Mouse (Mus musculus) retina, adult 2 months (tissue): Measurements from ENCODE around the gene Zdhhc8.

Experiments
- DNase-seq: peaks from one replicate; pipeline ENCODE4 v3.0.0-alpha.2; 2012; ENCODE audit warnings: low read depth, low spot score

Gene Zdhhc8

GRCm38 (mm10) chr16:18234671-18235388, at the start of gene Zdhhc8:
Zdhhc8 (minus strand) TSS chr16:18235136.
- DNase-seq = no peak

- DNase-seq = peak; percentile 65
Measured at GRCm38 (mm10) chr16:18275166-18275565, 40.2 kb upstream of the Zdhhc8 start.

DNA sequence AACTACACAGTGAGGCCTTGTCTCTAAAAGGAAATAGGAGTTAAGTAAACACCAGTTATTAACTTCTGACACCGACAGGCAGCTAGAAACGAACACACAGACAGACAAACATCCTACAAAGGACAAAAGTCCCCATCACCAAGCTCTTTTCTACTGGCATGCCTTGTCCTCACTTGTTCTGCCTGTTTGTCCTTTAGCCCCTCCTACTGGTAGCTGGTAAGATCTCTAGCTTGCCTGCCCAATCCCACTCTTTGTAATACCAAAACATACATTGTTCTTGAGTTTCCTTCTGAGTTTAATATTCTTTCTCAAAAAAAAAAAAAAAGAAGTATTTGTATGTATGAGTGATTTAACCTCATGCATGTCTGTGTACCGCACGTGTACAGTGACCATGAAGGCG, 33.2 kb upstream of the Zdhhc8 start:
- no peak for DNase-seq

DNA sequence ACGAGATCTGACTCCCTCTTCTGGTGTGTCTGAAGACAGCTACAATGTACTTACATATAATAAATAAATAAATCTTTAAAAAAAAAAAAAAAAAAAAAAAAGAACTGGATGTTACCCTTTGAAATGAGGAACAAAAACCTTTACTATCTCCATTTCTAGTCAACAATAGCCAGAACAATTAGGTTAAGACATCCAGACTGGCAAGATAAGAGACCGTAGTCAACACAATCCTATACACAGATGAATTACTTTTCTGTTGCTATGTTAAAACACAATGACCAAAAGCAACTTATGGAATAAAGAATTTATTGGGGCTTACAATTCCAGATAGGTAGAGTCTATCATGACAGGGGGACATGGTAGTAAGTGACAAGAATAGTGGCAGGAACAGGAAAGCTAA, 30.1 kb upstream of the Zdhhc8 start:
- no peak for DNase-seq

DNA sequence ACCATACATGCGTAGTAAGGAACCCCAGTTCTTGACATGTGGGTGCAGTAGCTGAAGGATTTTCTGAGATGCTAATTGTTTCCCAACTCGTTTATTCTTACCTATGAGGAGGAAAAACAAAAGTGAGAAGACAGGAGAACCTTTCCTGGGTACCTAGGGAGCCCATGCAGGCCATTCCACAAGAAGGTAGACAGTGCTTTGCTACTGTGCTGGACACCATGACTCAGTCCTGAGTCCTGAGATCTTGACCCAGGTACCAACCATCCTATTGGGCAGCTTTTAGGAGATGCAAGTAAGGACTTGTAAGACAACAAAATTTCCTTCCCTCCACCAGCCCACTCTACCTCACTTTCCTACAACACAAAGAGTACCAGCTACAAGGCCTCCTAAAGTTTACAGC, 23.3 kb upstream of the Zdhhc8 start, which contains the start of gene Gm49776:
Gene Gm49776 (minus strand): TSS at position 101 of the 400 bp plus-strand sequence.
- DNase-seq = no peak

- no peak for DNase-seq
Measured at GRCm38 (mm10) chr16:18253866-18254265, 18.9 kb upstream of the Zdhhc8 start.

- DNase-seq = no peak
Measured at GRCm38 (mm10) chr16:18252736-18253135, 17.8 kb upstream of the Zdhhc8 start.

DNA sequence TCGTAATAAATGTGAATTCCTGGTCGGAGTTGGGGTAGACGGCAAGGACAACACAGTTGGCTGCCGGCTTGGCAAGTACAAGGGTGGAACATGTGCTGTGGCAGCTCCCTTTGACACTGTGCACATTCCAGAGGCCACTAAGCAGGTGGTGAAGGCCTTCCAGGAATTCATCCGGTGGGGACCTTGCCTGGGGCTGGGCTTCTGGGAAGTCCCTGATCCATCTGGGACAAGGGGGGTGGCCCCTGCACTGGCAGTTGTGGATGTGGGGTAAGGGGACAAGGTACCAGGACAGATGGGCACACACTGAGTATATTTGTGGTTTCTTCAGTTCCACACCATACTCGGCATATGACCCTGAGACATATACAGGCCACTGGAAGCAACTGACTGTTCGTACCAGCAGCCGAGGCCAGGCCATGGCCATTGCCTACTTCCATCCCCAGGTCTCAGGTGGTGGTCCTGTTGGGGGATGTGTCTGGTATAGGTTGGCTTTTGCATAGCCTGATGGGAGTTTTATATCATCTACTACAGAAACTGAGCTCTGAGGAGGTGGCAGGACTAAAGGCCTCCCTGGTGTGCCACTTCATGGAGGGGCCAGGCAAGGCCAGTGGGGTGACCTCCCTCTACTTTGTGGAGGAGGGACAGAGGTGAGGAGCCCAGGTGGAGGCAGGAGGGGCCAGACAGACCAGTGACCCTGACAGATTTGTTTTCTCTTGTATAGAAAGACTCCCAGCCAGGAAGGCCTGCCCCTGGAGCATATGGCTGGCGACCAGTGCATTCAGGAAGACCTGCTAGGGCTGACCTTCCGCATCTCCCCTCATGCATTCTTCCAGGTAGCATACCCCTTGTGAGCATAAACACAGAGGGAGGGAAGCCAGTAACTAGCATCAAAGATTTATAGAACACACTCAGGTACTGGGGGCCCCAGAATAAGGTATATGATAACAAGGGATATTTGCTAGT, 16.2 kb upstream of the Zdhhc8 start:
- DNase-seq = no peak

DNA sequence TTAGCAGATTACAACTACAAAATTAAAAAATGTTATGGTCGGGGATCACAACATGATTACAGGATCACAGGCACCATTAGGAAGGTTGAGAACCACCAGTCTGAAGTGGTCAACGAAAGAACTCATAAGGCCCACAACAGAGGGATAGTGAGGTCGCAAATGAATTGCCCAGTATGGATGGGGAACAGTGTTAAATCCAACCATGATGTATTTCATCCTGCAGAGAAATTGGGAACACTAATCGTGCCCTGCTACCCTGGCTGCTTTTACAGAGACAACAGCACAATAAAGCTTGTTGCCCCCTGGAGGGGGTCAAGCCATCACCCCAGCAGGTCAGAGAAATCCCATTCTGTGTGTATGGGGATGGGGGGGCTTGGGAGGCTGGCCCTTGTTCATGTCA, 15.3 kb upstream of the Zdhhc8 start:
- no peak for DNase-seq

DNA sequence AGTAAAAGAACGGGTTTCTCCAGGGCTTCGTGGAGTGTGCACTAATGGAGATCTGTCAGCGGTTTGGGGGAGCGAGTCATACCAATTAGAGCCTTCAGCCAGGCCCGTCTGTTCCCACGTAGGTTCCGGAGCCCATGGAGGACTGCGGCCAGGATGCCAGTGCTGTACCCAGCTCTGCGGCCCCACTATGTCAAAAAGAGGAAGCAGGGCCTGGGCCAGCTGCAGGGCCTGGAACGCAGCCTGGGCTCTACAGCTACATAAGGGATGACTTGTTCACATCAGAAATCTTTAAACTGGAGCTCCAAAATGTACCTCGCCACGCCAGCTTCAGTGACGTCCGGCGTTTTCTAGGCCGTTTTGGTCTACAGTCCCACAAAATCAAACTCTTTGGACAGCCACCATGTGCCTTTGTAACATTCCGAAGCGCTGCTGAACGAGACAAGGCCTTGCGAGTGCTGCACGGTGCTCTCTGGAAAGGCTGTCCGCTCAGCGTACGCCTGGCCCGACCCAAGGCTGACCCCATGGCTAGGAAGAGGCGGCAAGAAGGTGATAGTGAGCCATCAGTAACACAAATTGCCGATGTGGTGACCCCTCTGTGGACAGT, 14.5 kb upstream of the Zdhhc8 start:
- DNase-seq = no peak

- DNase-seq = peak; percentile 95
Measured at GRCm38 (mm10) chr16:18248433-18249363, 13.8 kb upstream of the Zdhhc8 start, which contains the start of the genes Trmt2a and Ranbp1. Trmt2a (plus strand) TSS chr16:18248679. Ranbp1 (minus strand) TSS chr16:18248732.

- no peak for DNase-seq
Measured at GRCm38 (mm10) chr16:18247521-18248399, 12.8 kb upstream of the Zdhhc8 start.

GRCm38 (mm10) chr16:18241581-18241980, 6.6 kb upstream of the Zdhhc8 start:
- no peak for DNase-seq

DNA sequence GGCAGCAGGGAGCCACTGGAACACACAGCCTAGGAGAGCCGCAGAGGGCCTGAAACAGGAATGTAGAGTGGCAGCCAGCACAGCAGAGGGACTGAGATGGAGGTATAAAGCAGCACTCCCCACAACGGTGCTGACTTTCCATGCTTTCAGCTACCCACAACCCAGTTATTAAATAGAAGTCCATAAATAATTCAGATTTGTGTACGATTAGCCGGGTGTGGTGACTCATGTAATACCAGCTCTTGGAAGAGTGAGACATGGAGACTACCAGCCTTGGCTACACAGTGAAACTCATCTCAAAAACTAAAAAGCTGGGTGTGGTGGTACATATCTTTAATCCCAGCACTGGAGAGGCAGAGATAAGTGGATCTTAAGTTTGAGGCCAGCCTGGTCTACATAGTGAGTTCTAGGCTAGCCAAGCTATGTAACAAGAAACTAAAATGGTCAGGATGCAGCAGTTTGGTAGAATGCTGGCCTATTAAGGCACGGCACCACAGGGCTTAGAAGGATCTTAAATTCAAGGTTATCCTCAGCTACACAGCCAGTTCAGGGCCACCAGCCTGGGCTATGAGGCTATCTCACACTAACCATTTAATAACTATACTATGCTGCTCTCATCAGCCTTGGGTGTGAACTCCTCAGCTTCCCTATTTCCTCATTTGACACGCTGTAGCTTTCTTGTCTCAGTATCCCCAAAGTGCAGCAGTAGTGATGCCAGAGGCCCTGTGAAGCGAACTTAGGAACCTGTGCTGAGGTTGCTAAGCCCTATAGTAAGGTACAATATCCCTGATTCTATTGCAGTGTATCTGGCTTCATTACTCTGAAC, 2.0 kb upstream of the Zdhhc8 start:
- no peak for DNase-seq

GRCm38 (mm10) chr16:18235389-18236065, 591 bp upstream of the Zdhhc8 start:
- DNase-seq = no peak

GRCm38 (mm10) chr16:18233919-18234670, 841 bp downstream of the Zdhhc8 start:
- DNase-seq = no peak

- DNase-seq = no peak
Measured at GRCm38 (mm10) chr16:18233451-18233850, 1.5 kb downstream of the Zdhhc8 start.

GRCm38 (mm10) chr16:18231451-18231850, 3.5 kb downstream of the Zdhhc8 start:
- DNase-seq = no peak
